Mouse (Mus musculus): ENCODE measurements at regions not wholly inside any gene's neighbourhood (a gene's known extent, or its start where the extent isn't known, plus 50 kb on each side); places are given as distances from the start of the nearest gene placed in this dataset.

GRCm38 (mm10) chr3:41353021-41353420 lies 202.5 kb upstream of the Jade1 start:
- DNase-seq: no peak

GRCm38 (mm10) chr3:41351786-41352185 lies 203.7 kb upstream of the Jade1 start:
- DNase-seq: no peak

- no peak for DNase-seq
Measured at GRCm38 (mm10) chr3:41351091-41351685, 204.3 kb upstream of the Jade1 start.

- no peak for DNase-seq
Measured at GRCm38 (mm10) chr3:41350331-41350730, 205.2 kb upstream of the Jade1 start.

GRCm38 (mm10) chr3:41348795-41349194 lies 206.7 kb upstream of the Jade1 start:
- peak; percentile 65 for DNase-seq

GRCm38 (mm10) chr3:41346863-41347262 lies 208.7 kb upstream of the Jade1 start:
- no peak for DNase-seq

- DNase-seq: no peak
Measured at GRCm38 (mm10) chr3:41343431-41343830, 212.1 kb upstream of the Jade1 start.

GRCm38 (mm10) chr3:41332481-41332880 lies 223.1 kb upstream of the Jade1 start:
- DNase-seq: no peak

- DNase-seq: no peak
Measured at GRCm38 (mm10) chr3:41330356-41330755, 225.2 kb upstream of the Jade1 start.

- no peak for DNase-seq
Measured at GRCm38 (mm10) chr3:41328828-41329227, 226.7 kb upstream of the Jade1 start.

GRCm38 (mm10) chr3:41326211-41327104 lies 229.1 kb upstream of the Jade1 start:
- no peak for DNase-seq

- no peak for DNase-seq
Measured at GRCm38 (mm10) chr3:41321808-41322207, 233.7 kb upstream of the Jade1 start.

GRCm38 (mm10) chr3:41319214-41319856 lies 236.2 kb upstream of the Jade1 start:
- no peak for DNase-seq

GRCm38 (mm10) chr3:41318232-41319131 lies 235.6 kb upstream of the Pgrmc2 start:
- DNase-seq: no peak

GRCm38 (mm10) chr3:41317170-41317569 lies 234.3 kb upstream of the Pgrmc2 start:
- no peak for DNase-seq

GRCm38 (mm10) chr3:41312492-41312891 lies 229.6 kb upstream of the Pgrmc2 start:
- DNase-seq: no peak

- DNase-seq: no peak
Measured at GRCm38 (mm10) chr3:41307400-41308028, 224.7 kb upstream of the Pgrmc2 start.

GRCm38 (mm10) chr3:41302805-41303204 lies 220.0 kb upstream of the Pgrmc2 start:
- no peak for DNase-seq

GRCm38 (mm10) chr3:41298776-41299175 lies 215.9 kb upstream of the Pgrmc2 start:
- no peak for DNase-seq

GRCm38 (mm10) chr3:41296152-41296809 lies 213.4 kb upstream of the Pgrmc2 start:
- DNase-seq: no peak

GRCm38 (mm10) chr3:41295150-41295549 lies 212.3 kb upstream of the Pgrmc2 start:
- DNase-seq: no peak

Measured in thymus, postnatal 4 days (tissue).